9 mouse cellular contexts compared by ENCODE assay signal in genomic region chr7:83443596-83444278, GRCm38 (mm10).
DNase-seq lines count a peak whose midpoint lies in the region; ATAC-seq and TF ChIP-seq lines count a peak whose summit lies in the region.
"Had no signal": no experiment of that assay in that cellular context is flagged by ENCODE, and none has a peak within 500 bp of the region (broad histone marks: within the 10 kb centered on the region; RNA-seq: fewer than 3 reads in every experiment).

No protein-coding gene starts in this region.

- no peak for TF ChIP-seq POLR2A in cerebellum, adult 2 months (IDR thresholded peaks at IDR 0.05; ENCODE audit: borderline replicate concordance, insufficient read depth, low read length)

- H3K4me1 ChIP-seq in embryonic facial prominence, embryonic 14.5 days (ENCODE audit: control insufficient read depth, insufficient read depth, low read length) = peaks cover 37% of the 10 kb centered on the region
- peaks cover 8% of the 10 kb centered on the region for H3K4me1 ChIP-seq in hindbrain, postnatal 0 days (ENCODE audit: insufficient read depth, low read length)
- H3K4me1 ChIP-seq in neural tube, embryonic 13.5 days (replicated peaks) = peaks cover 13% of the 10 kb centered on the region
- H3K4me1 ChIP-seq in cerebellum, adult 2 months (ENCODE audit: control insufficient read depth, insufficient read depth, low read length) = no peaks in the 10 kb centered on the region

- no peaks in the 10 kb centered on the region for H3K36me3 ChIP-seq in embryonic facial prominence, embryonic 14.5 days (ENCODE audit: control insufficient read depth, insufficient read depth, low read length)
- no peaks in the 10 kb centered on the region for H3K36me3 ChIP-seq in hindbrain, postnatal 0 days (ENCODE audit: insufficient read depth, low read length)
- H3K36me3 ChIP-seq in neural tube, embryonic 13.5 days = no peaks in the 10 kb centered on the region

- 12% methylated on average over 16 of the region's 16 CpGs for WGBS in embryonic facial prominence, embryonic 14.5 days
- WGBS in hindbrain, postnatal 0 days = 15% methylated on average over 16 of the region's 16 CpGs
- WGBS in neural tube, embryonic 13.5 days = 24% methylated on average over 16 of the region's 16 CpGs
- WGBS in cerebellum, adult 2 months = 44% methylated on average over 16 of the region's 16 CpGs

- no peak overlapping the region for H3K4me3 ChIP-seq in embryonic facial prominence, embryonic 14.5 days (ENCODE audit: low read depth, low read length)
- H3K4me3 ChIP-seq in hindbrain, postnatal 0 days (ENCODE audit: low read length) = no peak overlapping the region
- H3K4me3 ChIP-seq in neural tube, embryonic 13.5 days = no peak overlapping the region
- no peak overlapping the region for H3K4me3 ChIP-seq in cerebellum, adult 2 months (replicated peaks; ENCODE audit: insufficient read depth, low read depth, low read length)

- H3K27me3 ChIP-seq in embryonic facial prominence, embryonic 14.5 days (replicated peaks; ENCODE audit: control insufficient read depth, insufficient read depth, low read length) = no peaks in the 10 kb centered on the region
- no peaks in the 10 kb centered on the region for H3K27me3 ChIP-seq in hindbrain, postnatal 0 days (ENCODE audit: insufficient read depth, low read length)
- no peaks in the 10 kb centered on the region for H3K27me3 ChIP-seq in neural tube, embryonic 13.5 days
- no peaks in the 10 kb centered on the region; the same call in 1 of the 2 replicates for H3K27me3 ChIP-seq in cerebellum, adult 2 months (ENCODE audit: control insufficient read depth, insufficient read depth, low read length)

- no peak overlapping the region for H3K9ac ChIP-seq in embryonic facial prominence, embryonic 14.5 days (ENCODE audit: low read depth, low read length)
- H3K9ac ChIP-seq in hindbrain, postnatal 0 days (replicated peaks; ENCODE audit: low read length) = no peak overlapping the region
- no peak overlapping the region for H3K9ac ChIP-seq in neural tube, embryonic 13.5 days

- no peak for TF ChIP-seq CTCF in hindbrain, postnatal 0 days (IDR thresholded peaks at IDR 0.05; ENCODE audit: low read depth)
- no peak for TF ChIP-seq CTCF in cerebellum, adult 2 months (IDR thresholded peaks at IDR 0.05; ENCODE audit: borderline replicate concordance, insufficient read depth, low read depth, low read length)

- peak; percentile 46 for DNase-seq in kidney, postnatal 4 days
- no peak for DNase-seq in kidney, adult 11 months
- DNase-seq in embryonic facial prominence, embryonic 14.5 days (ENCODE audit: low spot score) = peak; percentile 93
- DNase-seq in hindbrain, postnatal 0 days (ENCODE audit: low spot score) = peak; percentile 8
- DNase-seq in cerebellum, postnatal 14 days = no peak
- no peak for DNase-seq in cerebellum, adult 2 months
- DNase-seq: right cerebral cortex, postnatal 25 days had no signal

- peak; percentile 90 for ATAC-seq in embryonic facial prominence, embryonic 14.5 days (ENCODE audit: low read depth)
- ATAC-seq in hindbrain, postnatal 0 days = no peak
- ATAC-seq in neural tube, embryonic 13.5 days (ENCODE audit: low read depth) = 0 out of 2 replicates have a peak, but pooled peaks have one; percentile 19
- ATAC-seq: Patski had no signal

- H3K9me3 ChIP-seq in embryonic facial prominence, embryonic 14.5 days (ENCODE audit: control insufficient read depth, low read length) = no peaks in the 10 kb centered on the region
- H3K9me3 ChIP-seq in hindbrain, postnatal 0 days (ENCODE audit: low read length) = no peaks in the 10 kb centered on the region
- no peaks in the 10 kb centered on the region for H3K9me3 ChIP-seq in neural tube, embryonic 13.5 days

- H3K4me2 ChIP-seq in embryonic facial prominence, embryonic 14.5 days (ENCODE audit: low read depth, low read length) = peak overlapping the region; percentile 26
- 0 out of 2 replicates have a peak overlapping the region, but pooled peaks have one; percentile 13 for H3K4me2 ChIP-seq in hindbrain, postnatal 0 days (ENCODE audit: low read depth, low read length)
- no peak overlapping the region for H3K4me2 ChIP-seq in neural tube, embryonic 13.5 days

- H3K27ac ChIP-seq in embryonic facial prominence, embryonic 14.5 days (replicated peaks; ENCODE audit: low read depth, low read length) = peak overlapping the region; percentile 86
- no peak overlapping the region; the same call in 1 of the 2 replicates for H3K27ac ChIP-seq in hindbrain, postnatal 0 days
- H3K27ac ChIP-seq in neural tube, embryonic 13.5 days (replicated peaks) = peak overlapping the region; percentile 49; the same call in 1 of the 2 replicates
- no peak overlapping the region for H3K27ac ChIP-seq in cerebellum, adult 2 months (ENCODE audit: insufficient read depth, low read length)

Comparison
In these comparisons a context has a peak if more than half of its experiments do, and no peak if none do; other contexts are left out.
1. DNase-seq: peak in kidney, postnatal 4 days (2 of 2), embryonic facial prominence, embryonic 14.5 days (single experiment) and hindbrain, postnatal 0 days (single experiment); none in kidney, adult 11 months (single experiment), cerebellum, postnatal 14 days (0 of 2) and cerebellum, adult 2 months (0 of 2).
2. H3K27ac ChIP-seq: peak in embryonic facial prominence, embryonic 14.5 days (single experiment) and neural tube, embryonic 13.5 days (single experiment); none in hindbrain, postnatal 0 days (single experiment) and cerebellum, adult 2 months (single experiment).